Mouse (Mus musculus): ENCODE results near the gene Anapc13. TPM values are rescaled to one million over a fixed set of nuclear protein-coding genes. Genes with fewer than 3 reads are reported as not detected.
A peak's percentile ranks its signal among the peaks of the same experiment; 100 is the strongest.

Anapc13 gene
- total and polyA plus RNA-seq, 2 experiments from 2014 or later, result 43.9 to 322 TPM

DNA sequence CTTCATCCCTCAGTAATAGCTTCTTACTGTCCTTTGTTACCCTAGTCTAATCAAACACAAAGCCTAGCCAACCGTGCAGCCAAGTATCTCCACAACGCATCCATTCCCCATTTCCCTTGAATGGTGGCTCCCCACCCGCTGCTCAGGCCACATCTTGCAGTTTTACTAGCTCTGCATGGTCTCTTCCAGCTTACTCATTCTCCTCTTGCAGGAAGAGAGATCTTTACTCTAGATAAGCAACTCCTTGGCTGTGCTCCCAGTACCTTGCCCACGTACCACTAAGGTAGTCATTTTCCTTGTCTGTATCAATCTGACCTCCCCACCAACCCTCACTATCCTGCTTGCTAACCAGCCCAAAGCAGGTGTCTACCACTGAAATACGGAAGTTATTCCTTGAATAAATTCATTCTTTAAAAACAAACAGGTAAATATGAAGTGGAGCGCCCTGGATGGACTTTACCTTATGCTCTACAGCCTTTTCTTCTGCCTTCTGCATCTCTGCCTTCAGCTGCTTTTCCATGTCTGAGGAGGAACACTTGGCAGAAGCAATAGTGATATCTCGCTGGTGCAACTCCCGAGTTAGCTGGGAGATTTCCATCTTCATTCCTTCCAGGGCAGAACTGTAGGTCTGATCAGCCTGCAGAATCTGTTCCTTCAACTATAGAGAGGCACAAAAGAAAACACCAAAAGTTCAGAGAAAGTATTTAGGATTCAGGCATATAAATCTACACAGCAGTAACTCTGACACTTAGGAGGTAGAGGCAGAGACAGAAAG is 30.2 kb upstream of the Anapc13 start:
- DNase-seq (ENCODE audit: low spot score) (no peak), ATAC-seq (ENCODE audit: insufficient read depth, low read depth) (no peak)
- 81% methylated on average over 8 of the region's 8 CpGs for WGBS

GRCm38 (mm10) chr9:102601187-102601586 is 24.9 kb upstream of the Anapc13 start:
- H3K36me3 ChIP-seq (replicated peaks; ENCODE audit: control insufficient read depth, insufficient read depth, low read length), result peaks cover 52% of the 10 kb centered on the region
- 90% methylated on average over 2 of the region's 2 CpGs for WGBS
- no peak for ATAC-seq (ENCODE audit: insufficient read depth, low read depth)

More for the DNA sequence above, 30.2 kb upstream of the Anapc13 start:
- Histone ChIP-seq H3K9me3 (replicated peaks; ENCODE audit: control insufficient read depth, low read length) (no peaks in the 10 kb centered on the region), H3K4me3 (ENCODE audit: low read depth, low read length) (no peak overlapping the region), H3K36me3 (replicated peaks; ENCODE audit: control insufficient read depth, insufficient read depth, low read length) (peaks cover 65% of the 10 kb centered on the region), H3K4me1 (ENCODE audit: control insufficient read depth, insufficient read depth) (no peaks in the 10 kb centered on the region), H3K27ac (ENCODE audit: low read depth) (no peak overlapping the region), H3K9ac (replicated peaks; ENCODE audit: low read depth, low read length) (no peak overlapping the region), H3K27me3 (ENCODE audit: control insufficient read depth, insufficient read depth, low read length) (no peaks in the 10 kb centered on the region), H3K4me2 (ENCODE audit: low read depth, low read length) (no peak overlapping the region)
- TF ChIP-seq CTCF (IDR thresholded peaks at IDR 0.05; ENCODE audit: low read depth), result no peak
- no peak for TF ChIP-seq EP300 (IDR thresholded peaks at IDR 0.05; ENCODE audit: low read depth)

DNA sequence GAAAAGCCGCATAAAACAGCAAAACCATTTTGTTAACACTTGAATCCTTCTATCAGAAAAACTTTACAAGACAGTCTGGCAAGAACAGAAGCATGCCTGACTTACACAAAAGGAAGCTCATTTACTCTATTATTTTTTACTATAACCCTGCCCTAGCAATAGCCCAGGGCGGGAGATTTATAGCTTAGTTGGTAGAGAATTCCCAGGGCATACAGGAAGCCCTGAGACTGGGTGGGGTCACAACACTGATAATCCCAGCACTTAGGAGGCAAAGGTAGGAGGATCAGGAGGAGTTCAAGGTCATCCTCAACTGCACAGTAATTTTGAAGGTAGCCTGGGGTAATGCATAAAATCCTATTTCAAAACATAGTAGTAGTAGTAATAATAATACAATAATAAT is 24.4 kb upstream of the Anapc13 start:
- no peak for TF ChIP-seq CTCF (IDR thresholded peaks at IDR 0.05; ENCODE audit: low read depth)
- no peak for TF ChIP-seq EP300 (IDR thresholded peaks at IDR 0.05; ENCODE audit: low read depth)
- H3K27ac ChIP-seq (ENCODE audit: low read depth), result no peak overlapping the region
- peaks cover 48% of the 10 kb centered on the region for H3K36me3 ChIP-seq (replicated peaks; ENCODE audit: control insufficient read depth, insufficient read depth, low read length)
- no peak overlapping the region for H3K4me2 ChIP-seq (ENCODE audit: low read depth, low read length)
- 74% methylated on average over 2 of the region's 2 CpGs for WGBS
- no peak overlapping the region for H3K4me3 ChIP-seq (ENCODE audit: low read depth, low read length)
- H3K4me1 ChIP-seq (ENCODE audit: control insufficient read depth, insufficient read depth), result no peaks in the 10 kb centered on the region
- ATAC-seq (ENCODE audit: insufficient read depth, low read depth) (no peak), DNase-seq (ENCODE audit: low spot score) (no peak)
- no peaks in the 10 kb centered on the region for H3K9me3 ChIP-seq (replicated peaks; ENCODE audit: control insufficient read depth, low read length)
- no peaks in the 10 kb centered on the region for H3K27me3 ChIP-seq (ENCODE audit: control insufficient read depth, insufficient read depth, low read length)
- no peak overlapping the region for H3K9ac ChIP-seq (replicated peaks; ENCODE audit: low read depth, low read length)

More at GRCm38 (mm10) chr9:102601187-102601586, 24.9 kb upstream of the Anapc13 start:
- Histone ChIP-seq H3K9me3 (replicated peaks; ENCODE audit: control insufficient read depth, low read length) (no peaks in the 10 kb centered on the region), H3K4me2 (ENCODE audit: low read depth, low read length) (no peak overlapping the region), H3K9ac (replicated peaks; ENCODE audit: low read depth, low read length) (no peak overlapping the region), H3K27me3 (ENCODE audit: control insufficient read depth, insufficient read depth, low read length) (no peaks in the 10 kb centered on the region), H3K4me1 (ENCODE audit: control insufficient read depth, insufficient read depth) (no peaks in the 10 kb centered on the region), H3K4me3 (ENCODE audit: low read depth, low read length) (no peak overlapping the region), H3K27ac (ENCODE audit: low read depth) (no peak overlapping the region)
- no peak for TF ChIP-seq EP300 (IDR thresholded peaks at IDR 0.05; ENCODE audit: low read depth)
- TF ChIP-seq CTCF (IDR thresholded peaks at IDR 0.05; ENCODE audit: low read depth), result no peak
- DNase-seq (ENCODE audit: low spot score), result no peak

DNA sequence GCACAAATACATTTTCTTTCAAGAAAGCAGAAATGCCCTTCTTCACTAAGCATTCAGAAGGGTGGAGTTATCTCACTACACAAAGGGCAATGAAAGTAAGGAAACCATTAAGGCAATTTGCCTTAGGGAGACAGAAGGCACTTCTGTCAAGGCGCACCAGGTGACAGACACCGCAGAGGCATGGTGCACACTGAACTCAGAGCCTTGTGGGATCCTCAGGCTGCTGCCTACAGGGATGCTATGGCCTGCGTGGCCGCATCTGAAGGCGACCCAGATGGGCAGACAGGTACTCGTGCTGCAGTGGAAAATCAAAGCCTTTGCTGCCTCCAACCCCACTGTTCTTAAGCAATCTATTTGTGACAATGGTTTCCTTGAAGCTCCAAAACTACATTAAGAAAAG is 20.9 kb upstream of the Anapc13 start:
- H3K27me3 ChIP-seq (ENCODE audit: control insufficient read depth, insufficient read depth, low read length), result no peaks in the 10 kb centered on the region
- DNase-seq (ENCODE audit: low spot score) (no peak), ATAC-seq (ENCODE audit: insufficient read depth, low read depth) (no peak)
- H3K9me3 ChIP-seq (replicated peaks; ENCODE audit: control insufficient read depth, low read length), result no peaks in the 10 kb centered on the region
- H3K4me2 ChIP-seq (ENCODE audit: low read depth, low read length), result no peak overlapping the region
- no peak overlapping the region for H3K27ac ChIP-seq (ENCODE audit: low read depth)
- peaks cover 32% of the 10 kb centered on the region for H3K36me3 ChIP-seq (replicated peaks; ENCODE audit: control insufficient read depth, insufficient read depth, low read length)
- no peaks in the 10 kb centered on the region for H3K4me1 ChIP-seq (ENCODE audit: control insufficient read depth, insufficient read depth)
- H3K9ac ChIP-seq (replicated peaks; ENCODE audit: low read depth, low read length), result no peak overlapping the region
- H3K4me3 ChIP-seq (ENCODE audit: low read depth, low read length), result no peak overlapping the region
- TF ChIP-seq EP300 (IDR thresholded peaks at IDR 0.05; ENCODE audit: low read depth), result no peak
- TF ChIP-seq CTCF (IDR thresholded peaks at IDR 0.05; ENCODE audit: low read depth), result no peak
- WGBS, result 95% methylated on average over 6 of the region's 6 CpGs

DNA sequence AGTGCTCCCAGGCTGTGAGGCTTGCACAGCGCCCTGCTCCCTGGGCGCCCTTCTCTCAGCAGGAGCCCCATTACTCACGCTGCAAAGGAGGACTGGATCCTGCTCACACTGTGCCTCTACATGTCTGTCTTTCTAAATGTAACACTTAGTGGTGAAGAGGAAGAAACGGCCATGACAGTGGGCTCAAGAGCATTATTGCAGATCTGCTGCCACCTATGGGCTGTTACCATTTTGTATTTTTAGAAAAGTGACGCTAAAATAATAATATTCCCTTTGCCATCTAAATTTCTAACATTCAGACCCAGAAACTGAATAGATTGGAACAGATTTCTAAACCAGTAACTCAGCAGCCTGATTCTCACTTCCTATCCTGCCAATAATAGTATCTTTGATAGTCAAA is 18.6 kb upstream of the Anapc13 start:
- TF ChIP-seq EP300 (IDR thresholded peaks at IDR 0.05; ENCODE audit: low read depth) (no peak), CTCF (IDR thresholded peaks at IDR 0.05; ENCODE audit: low read depth) (0 out of 2 replicates have a peak, but pooled peaks have one; percentile 28)
- WGBS, result 41% methylated on average over 5 of the region's 5 CpGs
- Histone ChIP-seq H3K4me1 (ENCODE audit: control insufficient read depth, insufficient read depth) (no peaks in the 10 kb centered on the region), H3K4me2 (ENCODE audit: low read depth, low read length) (no peak overlapping the region), H3K36me3 (replicated peaks; ENCODE audit: control insufficient read depth, insufficient read depth, low read length) (peaks cover 34% of the 10 kb centered on the region), H3K9ac (replicated peaks; ENCODE audit: low read depth, low read length) (no peak overlapping the region), H3K4me3 (ENCODE audit: low read depth, low read length) (no peak overlapping the region), H3K9me3 (replicated peaks; ENCODE audit: control insufficient read depth, low read length) (no peaks in the 10 kb centered on the region), H3K27ac (ENCODE audit: low read depth) (no peak overlapping the region), H3K27me3 (ENCODE audit: control insufficient read depth, insufficient read depth, low read length) (no peaks in the 10 kb centered on the region)
- DNase-seq (ENCODE audit: low spot score) (no peak), ATAC-seq (ENCODE audit: insufficient read depth, low read depth) (no peak)

- no peak for ATAC-seq (ENCODE audit: insufficient read depth, low read depth)
- Histone ChIP-seq H3K9ac (replicated peaks; ENCODE audit: low read depth, low read length) (no peak overlapping the region), H3K27ac (ENCODE audit: low read depth) (no peak overlapping the region), H3K4me1 (ENCODE audit: control insufficient read depth, insufficient read depth) (no peaks in the 10 kb centered on the region), H3K36me3 (replicated peaks; ENCODE audit: control insufficient read depth, insufficient read depth, low read length) (peaks cover 47% of the 10 kb centered on the region), H3K4me2 (ENCODE audit: low read depth, low read length) (no peak overlapping the region), H3K4me3 (ENCODE audit: low read depth, low read length) (no peak overlapping the region), H3K9me3 (replicated peaks; ENCODE audit: control insufficient read depth, low read length) (no peaks in the 10 kb centered on the region), H3K27me3 (ENCODE audit: control insufficient read depth, insufficient read depth, low read length) (no peaks in the 10 kb centered on the region)
- no peak for DNase-seq (ENCODE audit: low spot score)
- 76% methylated on average over 3 of the region's 3 CpGs for WGBS
- no peak for TF ChIP-seq EP300 (IDR thresholded peaks at IDR 0.05; ENCODE audit: low read depth)
- TF ChIP-seq CTCF (IDR thresholded peaks at IDR 0.05; ENCODE audit: low read depth), result no peak
Observed at GRCm38 (mm10) chr9:102609221-102609620, 16.9 kb upstream of the Anapc13 start.

All from heart, postnatal 0 days (tissue).